Mouse (Mus musculus): ENCODE measurements around the gene Rin2.

DNA sequence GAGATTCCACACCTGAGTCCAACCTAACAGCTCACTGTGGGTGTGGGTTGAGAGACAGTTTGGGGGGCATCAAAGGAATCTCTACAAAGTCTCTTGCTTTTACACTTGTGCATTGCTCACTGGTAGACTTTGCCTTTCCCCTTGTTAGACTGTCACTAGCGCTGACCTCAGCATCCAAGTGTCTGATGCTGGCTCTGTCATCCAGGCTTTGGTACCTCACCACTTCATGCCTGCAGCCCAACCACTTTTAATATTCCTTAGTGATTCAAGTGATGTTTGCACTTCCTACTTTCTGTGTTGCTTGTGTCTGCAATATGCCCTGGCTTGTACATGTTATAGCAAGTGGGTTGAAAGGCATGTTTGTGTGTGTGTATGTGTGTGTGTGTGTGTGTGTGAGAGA is 109.9 kb downstream of the Rin2 start:
- TF ChIP-seq CTCF (IDR thresholded peaks at IDR 0.05; ENCODE audit: low read depth, low read length) (no peak), GATA1 (IDR thresholded peaks at IDR 0.05; ENCODE audit: borderline replicate concordance, low read length) (no peak), TAL1 (conservative IDR thresholded peaks at IDR 0.05; ENCODE audit: low read depth, low read length) (no peak), POLR2AphosphoS5 (IDR thresholded peaks at IDR 0.05; ENCODE audit: insufficient replicate concordance, low read depth, low read length) (no peak)

All from G1E (cell line).